Mouse (Mus musculus): Measurements from ENCODE around the gene Tbce. TPM values are rescaled to one million over a fixed set of nuclear protein-coding genes. Genes with fewer than 3 reads are reported as not detected.
"Not testable (repeated sequence)": the region's sequence is repeated elsewhere in the genome, so short reads cannot be mapped to it uniquely, and the experiment has no call there.

Tbce gene
- polyA plus RNA-seq, 1 experiment from 2014 or later = 106 TPM

DNA sequence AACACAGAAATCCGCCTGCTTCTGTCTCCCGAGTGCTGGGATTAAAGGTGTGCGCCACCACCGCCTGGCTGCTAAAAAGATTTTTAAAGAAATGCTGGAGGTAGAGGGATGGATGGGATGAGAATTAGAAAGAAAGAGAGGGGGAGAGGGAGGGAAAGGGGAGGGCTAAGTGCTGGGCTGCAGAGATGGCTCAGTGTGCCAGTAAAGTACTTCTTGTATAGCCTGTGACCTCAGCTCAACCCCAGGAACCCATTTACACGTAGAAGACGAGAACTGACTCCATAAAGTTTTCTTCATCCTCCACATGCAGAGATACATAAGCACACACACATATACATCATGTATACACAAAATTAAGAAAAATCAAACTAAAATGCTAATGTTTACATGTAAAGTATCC, 13.9 kb downstream of the Tbce start:
- WGBS = 92% methylated on average over 6 of the region's 6 CpGs
- ATAC-seq (ENCODE audit: low FRiP score, low TSS enrichment) (no peak), DNase-seq (no peak)
- no peak overlapping the region for H3K4me2 ChIP-seq (ENCODE audit: low read length)
- no peaks in the 10 kb centered on the region for H3K9me3 ChIP-seq (ENCODE audit: control insufficient read depth, low read length)
- peaks cover 40% of the 10 kb centered on the region for H3K36me3 ChIP-seq (ENCODE audit: control insufficient read depth, insufficient read depth, low read length)
- H3K4me1 ChIP-seq (ENCODE audit: control insufficient read depth, insufficient read depth, low read length) = no peaks in the 10 kb centered on the region
- H3K4me3 ChIP-seq (replicated peaks; ENCODE audit: low read depth, low read length) = no peak overlapping the region
- no peak overlapping the region for H3K9ac ChIP-seq (replicated peaks; ENCODE audit: low read length)
- H3K27me3 ChIP-seq (ENCODE audit: control insufficient read depth, insufficient read depth, low read length) = no peaks in the 10 kb centered on the region
- no peak overlapping the region for H3K27ac ChIP-seq (replicated peaks; ENCODE audit: low read depth, low read length)

- H3K9me3 ChIP-seq (ENCODE audit: control insufficient read depth, low read length); H3K4me1 ChIP-seq (ENCODE audit: control insufficient read depth, insufficient read depth, low read length); H3K4me3 ChIP-seq (replicated peaks; ENCODE audit: low read depth, low read length); H3K27ac ChIP-seq (replicated peaks; ENCODE audit: low read depth, low read length); DNase-seq; H3K27me3 ChIP-seq (ENCODE audit: control insufficient read depth, insufficient read depth, low read length); H3K9ac ChIP-seq (replicated peaks; ENCODE audit: low read length); H3K4me2 ChIP-seq (ENCODE audit: low read length); ATAC-seq (ENCODE audit: low FRiP score, low TSS enrichment): not testable (repeated sequence)
- peaks cover 43% of the 10 kb centered on the region for H3K36me3 ChIP-seq (ENCODE audit: control insufficient read depth, insufficient read depth, low read length)
- 84% methylated on average over 11 of the region's 12 CpGs for WGBS
Observed at GRCm38 (mm10) chr13:14021417-14021816, 18.0 kb downstream of the Tbce start.

DNA sequence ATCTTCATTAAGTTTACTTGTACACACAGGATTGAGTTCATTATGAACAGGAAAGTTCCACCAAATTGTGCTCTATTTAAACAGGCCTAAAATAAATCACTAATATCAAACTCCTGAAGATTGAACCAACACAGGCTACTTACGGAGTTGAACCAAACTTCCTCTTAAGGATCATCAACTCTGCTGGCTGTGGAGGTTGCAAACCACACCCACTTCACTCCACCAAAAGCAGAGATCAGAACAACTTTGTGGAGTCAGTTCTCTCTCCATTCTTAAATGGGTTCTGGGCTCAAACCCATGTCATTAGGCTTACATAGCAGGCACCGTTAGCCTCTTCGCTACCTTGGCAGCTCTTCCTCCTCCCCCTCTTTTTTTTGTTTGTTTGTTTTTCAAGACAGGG, 20.6 kb downstream of the Tbce start:
- WGBS = 96% methylated on average over 3 of the region's 3 CpGs
- H3K9me3 ChIP-seq (ENCODE audit: control insufficient read depth, low read length) = no peaks in the 10 kb centered on the region
- DNase-seq = no peak
- peaks cover 45% of the 10 kb centered on the region for H3K36me3 ChIP-seq (ENCODE audit: control insufficient read depth, insufficient read depth, low read length)
- H3K4me2 ChIP-seq (ENCODE audit: low read length) = no peak overlapping the region
- no peaks in the 10 kb centered on the region for H3K27me3 ChIP-seq (ENCODE audit: control insufficient read depth, insufficient read depth, low read length)
- no peaks in the 10 kb centered on the region for H3K4me1 ChIP-seq (ENCODE audit: control insufficient read depth, insufficient read depth, low read length)
- H3K4me3 ChIP-seq (replicated peaks; ENCODE audit: low read depth, low read length) = no peak overlapping the region
- no peak overlapping the region for H3K9ac ChIP-seq (replicated peaks; ENCODE audit: low read length)
- no peak for ATAC-seq (ENCODE audit: low FRiP score, low TSS enrichment)
- no peak overlapping the region for H3K27ac ChIP-seq (replicated peaks; ENCODE audit: low read depth, low read length)

- Histone ChIP-seq H3K27ac (replicated peaks; ENCODE audit: low read depth, low read length) (no peak overlapping the region), H3K4me1 (ENCODE audit: control insufficient read depth, insufficient read depth, low read length) (no peaks in the 10 kb centered on the region), H3K4me3 (replicated peaks; ENCODE audit: low read depth, low read length) (no peak overlapping the region), H3K36me3 (ENCODE audit: control insufficient read depth, insufficient read depth, low read length) (peaks cover 50% of the 10 kb centered on the region), H3K4me2 (ENCODE audit: low read length) (no peak overlapping the region), H3K9ac (replicated peaks; ENCODE audit: low read length) (no peak overlapping the region), H3K9me3 (ENCODE audit: control insufficient read depth, low read length) (no peaks in the 10 kb centered on the region), H3K27me3 (ENCODE audit: control insufficient read depth, insufficient read depth, low read length) (no peaks in the 10 kb centered on the region)
- ATAC-seq (ENCODE audit: low FRiP score, low TSS enrichment) (no peak), DNase-seq (no peak)
Observed at GRCm38 (mm10) chr13:14018283-14018682, 21.2 kb downstream of the Tbce start.

DNA sequence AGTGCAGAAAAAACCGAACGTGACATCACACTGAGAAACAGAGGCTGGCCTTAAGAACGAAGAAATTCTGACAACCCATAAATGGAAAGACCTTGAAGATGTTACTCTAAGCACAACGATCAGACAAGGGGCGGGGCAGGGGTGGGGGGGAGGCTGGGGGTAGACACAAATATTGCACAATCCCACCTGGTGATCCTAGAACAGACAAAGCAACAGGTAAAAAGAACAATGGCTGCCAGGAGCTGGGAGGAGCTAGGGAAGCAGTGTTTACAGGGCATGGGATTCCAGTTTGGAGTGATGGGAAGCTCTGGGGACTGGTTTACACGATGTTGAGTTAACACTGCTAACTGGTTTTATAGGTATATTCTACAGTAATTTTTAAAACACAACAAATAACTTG, 23.8 kb downstream of the Tbce start:
- ATAC-seq (ENCODE audit: low FRiP score, low TSS enrichment) (no peak), DNase-seq (no peak)
- Histone ChIP-seq H3K4me3 (replicated peaks; ENCODE audit: low read depth, low read length) (no peak overlapping the region), H3K9ac (replicated peaks; ENCODE audit: low read length) (no peak overlapping the region), H3K4me1 (ENCODE audit: control insufficient read depth, insufficient read depth, low read length) (no peaks in the 10 kb centered on the region), H3K9me3 (ENCODE audit: control insufficient read depth, low read length) (no peaks in the 10 kb centered on the region), H3K27ac (replicated peaks; ENCODE audit: low read depth, low read length) (no peak overlapping the region), H3K27me3 (ENCODE audit: control insufficient read depth, insufficient read depth, low read length) (no peaks in the 10 kb centered on the region), H3K4me2 (ENCODE audit: low read length) (no peak overlapping the region), H3K36me3 (ENCODE audit: control insufficient read depth, insufficient read depth, low read length) (peaks cover 68% of the 10 kb centered on the region)
- 96% methylated on average over 6 of the region's 6 CpGs for WGBS

- no peaks in the 10 kb centered on the region for H3K9me3 ChIP-seq (ENCODE audit: control insufficient read depth, low read length)
- no peak overlapping the region for H3K27ac ChIP-seq (replicated peaks; ENCODE audit: low read depth, low read length)
- no peak for ATAC-seq (ENCODE audit: low FRiP score, low TSS enrichment)
- H3K27me3 ChIP-seq (ENCODE audit: control insufficient read depth, insufficient read depth, low read length) = no peaks in the 10 kb centered on the region
- no peak for DNase-seq
- no peak overlapping the region for H3K4me3 ChIP-seq (replicated peaks; ENCODE audit: low read depth, low read length)
- no peak overlapping the region for H3K4me2 ChIP-seq (ENCODE audit: low read length)
- 93% methylated on average over 4 of the region's 4 CpGs for WGBS
- no peak overlapping the region for H3K9ac ChIP-seq (replicated peaks; ENCODE audit: low read length)
- peaks cover 69% of the 10 kb centered on the region for H3K36me3 ChIP-seq (ENCODE audit: control insufficient read depth, insufficient read depth, low read length)
- H3K4me1 ChIP-seq (ENCODE audit: control insufficient read depth, insufficient read depth, low read length) = no peaks in the 10 kb centered on the region
Observed at GRCm38 (mm10) chr13:14014540-14014939, 24.9 kb downstream of the Tbce start.

DNA sequence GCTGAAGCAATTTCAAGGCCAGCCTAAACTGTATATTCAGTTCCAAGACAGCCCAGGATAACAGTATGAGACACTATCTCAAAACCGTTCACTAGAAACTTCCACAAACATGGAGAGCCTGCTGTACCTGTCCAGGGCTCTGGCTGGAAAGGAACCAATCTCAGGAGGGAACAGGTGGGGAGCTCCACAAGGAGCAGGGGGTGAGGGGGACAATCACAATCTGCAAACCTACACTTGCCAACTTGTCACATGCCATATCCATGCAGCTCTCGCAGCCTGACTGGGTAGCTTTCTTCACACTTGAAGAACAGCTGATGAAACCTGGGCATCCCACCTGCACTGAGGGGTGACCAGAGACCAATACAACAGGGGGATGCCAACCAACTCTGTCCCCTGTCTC, 25.4 kb downstream of the Tbce start:
- Histone ChIP-seq H3K4me3 (replicated peaks; ENCODE audit: low read depth, low read length) (no peak overlapping the region), H3K4me1 (ENCODE audit: control insufficient read depth, insufficient read depth, low read length) (no peaks in the 10 kb centered on the region), H3K9me3 (ENCODE audit: control insufficient read depth, low read length) (no peaks in the 10 kb centered on the region), H3K27me3 (ENCODE audit: control insufficient read depth, insufficient read depth, low read length) (no peaks in the 10 kb centered on the region), H3K4me2 (ENCODE audit: low read length) (no peak overlapping the region), H3K36me3 (ENCODE audit: control insufficient read depth, insufficient read depth, low read length) (peaks cover 70% of the 10 kb centered on the region), H3K27ac (replicated peaks; ENCODE audit: low read depth, low read length) (no peak overlapping the region), H3K9ac (replicated peaks; ENCODE audit: low read length) (no peak overlapping the region)
- DNase-seq (no peak), ATAC-seq (ENCODE audit: low FRiP score, low TSS enrichment) (no peak)
- 96% methylated on average over 2 of the region's 2 CpGs for WGBS

DNA sequence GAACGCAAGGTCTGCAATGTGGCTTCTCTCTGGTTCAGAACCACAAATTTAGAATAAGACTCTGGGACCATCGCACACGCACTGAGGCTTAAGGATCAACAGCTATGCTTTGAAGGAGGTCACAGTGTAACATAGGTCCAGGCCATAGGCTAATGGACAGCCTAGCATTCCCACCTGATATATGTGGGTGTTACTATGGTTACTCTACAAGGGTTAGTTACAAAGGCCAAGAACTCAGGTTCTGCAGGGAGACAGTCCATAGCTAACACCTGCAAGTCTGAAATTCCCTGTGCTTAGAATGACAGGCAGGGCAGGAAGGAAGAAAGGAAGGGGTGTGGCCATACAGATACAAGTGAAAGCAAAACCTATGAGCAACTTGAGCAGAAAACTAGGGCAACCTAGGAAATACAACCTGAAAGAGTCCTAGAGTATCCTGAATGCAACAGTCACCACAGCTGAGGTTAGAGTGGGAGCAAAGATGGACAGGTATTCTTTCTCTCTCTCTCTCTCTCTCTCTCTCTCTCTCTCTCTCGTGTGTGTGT, 27.9 kb downstream of the Tbce start:
- no peak for ATAC-seq (ENCODE audit: low FRiP score, low TSS enrichment)
- no peak for DNase-seq
- H3K4me2 ChIP-seq (ENCODE audit: low read length) = no peak overlapping the region
- no peak overlapping the region for H3K9ac ChIP-seq (replicated peaks; ENCODE audit: low read length)
- no peaks in the 10 kb centered on the region for H3K9me3 ChIP-seq (ENCODE audit: control insufficient read depth, low read length)
- H3K27ac ChIP-seq (replicated peaks; ENCODE audit: low read depth, low read length) = no peak overlapping the region
- 93% methylated on average over 4 of the region's 4 CpGs for WGBS
- H3K4me3 ChIP-seq (replicated peaks; ENCODE audit: low read depth, low read length) = no peak overlapping the region
- H3K4me1 ChIP-seq (ENCODE audit: control insufficient read depth, insufficient read depth, low read length) = no peaks in the 10 kb centered on the region
- no peaks in the 10 kb centered on the region for H3K27me3 ChIP-seq (ENCODE audit: control insufficient read depth, insufficient read depth, low read length)
- H3K36me3 ChIP-seq (ENCODE audit: control insufficient read depth, insufficient read depth, low read length) = peaks cover 61% of the 10 kb centered on the region

- Histone ChIP-seq H3K9ac (replicated peaks; ENCODE audit: low read length) (no peak overlapping the region), H3K4me3 (replicated peaks; ENCODE audit: low read depth, low read length) (no peak overlapping the region), H3K27ac (replicated peaks; ENCODE audit: low read depth, low read length) (no peak overlapping the region), H3K27me3 (ENCODE audit: control insufficient read depth, insufficient read depth, low read length) (no peaks in the 10 kb centered on the region), H3K4me2 (ENCODE audit: low read length) (no peak overlapping the region), H3K36me3 (ENCODE audit: control insufficient read depth, insufficient read depth, low read length) (peaks cover 75% of the 10 kb centered on the region), H3K4me1 (ENCODE audit: control insufficient read depth, insufficient read depth, low read length) (no peaks in the 10 kb centered on the region), H3K9me3 (ENCODE audit: control insufficient read depth, low read length) (no peaks in the 10 kb centered on the region)
- WGBS = 54% methylated on average over 2 of the region's 2 CpGs
- ATAC-seq (ENCODE audit: low FRiP score, low TSS enrichment) (no peak), DNase-seq (peak; percentile 3)
Observed at GRCm38 (mm10) chr13:14006056-14006455, 33.4 kb downstream of the Tbce start.

Data from midbrain, embryonic 14.5 days (tissue).